Mouse (Mus musculus) MEL (cell line): ENCODE results near the gene Higd1b. TPM values are rescaled to one million over a fixed set of nuclear protein-coding genes. Genes with fewer than 3 reads are reported as not detected.

Experiments
- DNase-seq: peaks from one replicate; pipeline ENCODE4 v3.0.0; 2011; ENCODE audit warnings: low read depth, low spot score
- H3K27ac ChIP-seq: 2 replicates; pipeline ENCODE4 v1.5.1; 2012; ENCODE audit warnings: low read depth, mild to moderate bottlenecking, control low read depth, low read length, moderate library complexity; ENCODE audit not compliant: control insufficient read depth
- H3K27me3 ChIP-seq, 2 experiments: fragments of 150-350 bp in 1 of 2; sonication (generic) in 1 of 2; 2 replicates each; pipeline ENCODE4 v1.6.1; 2012; ENCODE audit warnings: low read length in 2 of 2, mild to moderate bottlenecking in 2 of 2, improper control_type of control experiment in 1 of 2, moderate library complexity in 1 of 2; ENCODE audit not compliant: insufficient read depth in 2 of 2, control insufficient read depth in 1 of 2
- H3K36me3 ChIP-seq, 2 experiments: 2 replicates each; pipeline ENCODE4 v1.6.1; 2012 to 2014; ENCODE audit warnings: low read length in 2 of 2, improper control_type of control experiment in 1 of 2, inconsistent platforms in 1 of 2, mild to moderate bottlenecking in 1 of 2; ENCODE audit not compliant: insufficient read depth in 2 of 2, control insufficient read depth in 1 of 2
- H3K4me1 ChIP-seq, 2 experiments: fragments of 150-350 bp in 1 of 2; sonication (generic) in 1 of 2; 2 replicates each; pipeline ENCODE4 v1.6.1; 2012; ENCODE audit warnings: low read length in 2 of 2, improper control_type of control experiment in 1 of 2, mild to moderate bottlenecking in 1 of 2; ENCODE audit not compliant: insufficient read depth in 2 of 2, control insufficient read depth in 1 of 2
- H3K4me3 ChIP-seq, 2 experiments: fragments of 150-350 bp in 1 of 2; sonication (generic) in 1 of 2; 2 replicates each; pipeline ENCODE4 v1.5.1; 2012; ENCODE audit warnings: low read depth in 2 of 2, low read length in 2 of 2, mild to moderate bottlenecking in 2 of 2, moderate library complexity in 2 of 2, control low read depth in 1 of 2, improper control_type of control experiment in 1 of 2; ENCODE audit not compliant: control insufficient read depth in 1 of 2, insufficient read depth in 1 of 2
- H3K79me2 ChIP-seq: 2 replicates; pipeline ENCODE4 v1.6.1; 2012; ENCODE audit warnings: mild to moderate bottlenecking, low read length, moderate library complexity; ENCODE audit not compliant: control insufficient read depth, poor library complexity, insufficient read depth
- H3K9ac ChIP-seq: 2 replicates; pipeline ENCODE4 v1.6.1; 2012; ENCODE audit warnings: low read depth, mild to moderate bottlenecking, control low read depth, low read length, moderate library complexity; ENCODE audit not compliant: control insufficient read depth, poor library complexity, severe bottlenecking
- H3K9me3 ChIP-seq: fragments of 150-350 bp; sonication (generic); replicated peaks from 2 replicates; pipeline ENCODE4 v1.6.1; 2012; ENCODE audit warnings: mild to moderate bottlenecking, low read length, improper control_type of control experiment, moderate library complexity; ENCODE audit not compliant: insufficient read depth
- CHD1 ChIP-seq: IDR thresholded peaks from 2 replicates; pipeline ENCODE4 v1.6.1; 2012; ENCODE audit warnings: low read depth, mild to moderate bottlenecking, inconsistent platforms, low read length, improper control_type of control experiment
- CHD2 ChIP-seq: IDR thresholded peaks from 2 replicates; pipeline ENCODE4 v1.6.1; 2011; ENCODE audit warnings: low read length, improper control_type of control experiment
- CTCF ChIP-seq, 3 experiments: IDR thresholded peaks in 2 of 3; conservative IDR thresholded peaks in 1 of 3; 2 replicates each; pipeline ENCODE4 v1.5.1; 2011 to 2012; ENCODE audit warnings: low read length in 3 of 3, low read depth in 2 of 3, mild to moderate bottlenecking in 2 of 3, improper control_type of control experiment in 1 of 3, inconsistent platforms in 1 of 3, mixed read lengths in 1 of 3, moderate library complexity in 1 of 3; ENCODE audit not compliant: control insufficient read depth in 1 of 3, insufficient read depth in 1 of 3, poor library complexity in 1 of 3, severe bottlenecking in 1 of 3
- E2F4 ChIP-seq: IDR thresholded peaks from 2 replicates; pipeline ENCODE4 v1.6.1; 2011; ENCODE audit warnings: low read depth, low read length, improper control_type of control experiment, borderline replicate concordance
- ELF1 ChIP-seq: IDR thresholded peaks from 2 replicates; pipeline ENCODE4 v1.6.1; 2014; ENCODE audit warnings: low read depth, mild to moderate bottlenecking, inconsistent platforms, low read length, improper control_type of control experiment, moderate library complexity
- EP300 ChIP-seq, 2 experiments: IDR thresholded peaks; 2 replicates each; pipeline ENCODE4 v1.6.1; 2011; ENCODE audit warnings: improper control_type of control experiment in 2 of 2, low read length in 2 of 2, low read depth in 1 of 2, mild to moderate bottlenecking in 1 of 2
- ETS1 ChIP-seq: IDR thresholded peaks from 2 replicates; pipeline ENCODE4 v1.6.1; 2012; ENCODE audit warnings: low read depth, mild to moderate bottlenecking, inconsistent platforms, low read length, improper control_type of control experiment, moderate library complexity
- GATA1 ChIP-seq: IDR thresholded peaks from 2 replicates; pipeline ENCODE4 v1.6.1; 2011; ENCODE audit warnings: low read depth, low read length, improper control_type of control experiment
- MEF2A ChIP-seq: IDR thresholded peaks from 2 replicates; pipeline ENCODE4 v1.6.1; 2014; ENCODE audit warnings: low read depth, mild to moderate bottlenecking, inconsistent platforms, low read length, improper control_type of control experiment; ENCODE audit not compliant: poor library complexity, insufficient replicate concordance, severe bottlenecking; ENCODE audit errors: extremely low read depth
- MYC ChIP-seq: IDR thresholded peaks from 2 replicates; pipeline ENCODE4 v1.6.1; 2011; ENCODE audit warnings: low read depth, mild to moderate bottlenecking, low read length, improper control_type of control experiment, moderate library complexity
- NELFE ChIP-seq: IDR thresholded peaks from 2 replicates; pipeline ENCODE4 v1.6.1; 2011; ENCODE audit warnings: low read depth, low read length, improper control_type of control experiment
- SMC3 ChIP-seq: IDR thresholded peaks from 2 replicates; pipeline ENCODE4 v1.6.1; 2011; ENCODE audit warnings: low read depth, low read length, improper control_type of control experiment
- TCF12 ChIP-seq: IDR thresholded peaks from 2 replicates; pipeline ENCODE4 v1.6.1; 2014; ENCODE audit warnings: low read depth, mild to moderate bottlenecking, inconsistent platforms, low read length, improper control_type of control experiment, moderate library complexity
- UBTF ChIP-seq: IDR thresholded peaks from 2 replicates; pipeline ENCODE4 v1.6.1; 2012; ENCODE audit warnings: low read depth, mild to moderate bottlenecking, inconsistent platforms, low read length, improper control_type of control experiment, moderate library complexity, borderline replicate concordance; ENCODE audit not compliant: insufficient read depth
- USF1 ChIP-seq: IDR thresholded peaks from 2 replicates; pipeline ENCODE4 v1.6.1; 2014; ENCODE audit warnings: low read depth, mild to moderate bottlenecking, inconsistent platforms, low read length, improper control_type of control experiment, moderate library complexity
- USF2 ChIP-seq, 2 experiments: IDR thresholded peaks; 2 replicates each; pipeline ENCODE4 v1.6.1; 2011 to 2012; ENCODE audit warnings: improper control_type of control experiment in 2 of 2, low read length in 2 of 2, borderline replicate concordance in 1 of 2, inconsistent platforms in 1 of 2, low read depth in 1 of 2, mild to moderate bottlenecking in 1 of 2; ENCODE audit not compliant: insufficient read depth in 1 of 2
- ZC3H11A ChIP-seq: IDR thresholded peaks from 2 replicates; pipeline ENCODE4 v1.6.1; 2012; ENCODE audit warnings: low read depth, mild to moderate bottlenecking, inconsistent platforms, low read length, improper control_type of control experiment
- ZNF384 ChIP-seq: IDR thresholded peaks from 2 replicates; pipeline ENCODE4 v1.6.1; 2012; ENCODE audit warnings: low read depth, mild to moderate bottlenecking, inconsistent platforms, low read length, improper control_type of control experiment
- polyA plus RNA-seq, 2 experiments: library from polyadenylated mRNA; stranded (reverse) in 1 of 2; unstranded in 1 of 2; fragments of >175 nt in 1 of 2; fragments of >200 nt in 1 of 2; gene quantifications; 2 replicates each; pipeline versions ENCODE4 v1.2.1 to v1.2.4; 2012; ENCODE audit warnings: low replicate concordance in 2 of 2, low read depth in 1 of 2; ENCODE audit not compliant: insufficient read length in 2 of 2, insufficient read depth in 1 of 2, missing spikeins in 1 of 2
- total RNA-seq: library from RNA; depleted of rRNA; stranded (reverse); fragments of 300-350 nt; gene quantifications from 2 replicates; pipeline ENCODE4 v1.2.3, GENCODE M21; 2012

Gene Higd1b
- total and polyA plus RNA-seq, 3 experiments: not detected

GRCm38 (mm10) chr11:102837385-102837784 lies 1.7 kb downstream of the Higd1b start:
- Histone ChIP-seq H3K36me3 (peaks cover 0 to 2% of the 10 kb centered on the region in 2 experiments; a peak in 2 of 4 replicates), H3K27me3 (no peaks in the 10 kb centered on the region), H3K9me3 (no peaks in the 10 kb centered on the region), H3K9ac (no peak overlapping the region), H3K27ac (no peak overlapping the region), H3K79me2 (no peaks in the 10 kb centered on the region), H3K4me3 (no peak overlapping the region), H3K4me1 (no peaks in the 10 kb centered on the region)
- DNase-seq: no peak
- TF ChIP-seq CTCF (IDR thresholded peaks at IDR 0.05 in 2 of 3, conservative IDR thresholded peaks at IDR 0.05 in 1 of 3; ENCODE audit: control insufficient read depth in 1 of 3, insufficient read depth in 1 of 3, low read depth in 2 of 3, low read length in 3 of 3, poor library complexity in 1 of 3, severe bottlenecking in 1 of 3): no peak
- TF ChIP-seq ZC3H11A: no peak
- no peak for TF ChIP-seq TCF12
- no peak for TF ChIP-seq E2F4
- TF ChIP-seq CHD1: no peak
- no peak for TF ChIP-seq USF2 (IDR thresholded peaks at IDR 0.05; ENCODE audit: borderline replicate concordance in 1 of 2, insufficient read depth in 1 of 2, low read depth in 1 of 2, low read length in 2 of 2)
- no peak for TF ChIP-seq ELF1
- no peak for TF ChIP-seq CHD2
- TF ChIP-seq NELFE: no peak
- no peak for TF ChIP-seq MYC
- no peak for TF ChIP-seq GATA1
- TF ChIP-seq ETS1: no peak
- no peak for TF ChIP-seq USF1
- TF ChIP-seq, all 39 proteins: peak for 0

- H3K4me1 ChIP-seq: no peaks in the 10 kb centered on the region
- H3K79me2 ChIP-seq: no peaks in the 10 kb centered on the region
- H3K9ac ChIP-seq: no peak overlapping the region
- DNase-seq: no peak
- H3K36me3 ChIP-seq: peaks cover 0 to 6% of the 10 kb centered on the region in 2 experiments; a peak in 2 of 4 replicates
- no peaks in the 10 kb centered on the region for H3K9me3 ChIP-seq
- no peak for TF ChIP-seq USF2 (IDR thresholded peaks at IDR 0.05; ENCODE audit: borderline replicate concordance in 1 of 2, insufficient read depth in 1 of 2, low read depth in 1 of 2, low read length in 2 of 2)
- no peak for TF ChIP-seq SMC3
- no peak for TF ChIP-seq UBTF
- no peak for TF ChIP-seq ZNF384
- no peak for TF ChIP-seq MEF2A
- no peak for TF ChIP-seq EP300 (IDR thresholded peaks at IDR 0.05; ENCODE audit: low read depth in 1 of 2, low read length in 2 of 2)
- no peak overlapping the region for H3K27ac ChIP-seq
- no peaks in the 10 kb centered on the region for H3K27me3 ChIP-seq
- no peak overlapping the region for H3K4me3 ChIP-seq
These were observed 2.5 kb downstream of the Higd1b start for GRCm38 (mm10) chr11:102838126-102838525.
